Mouse (Mus musculus) ES-Bruce4 (cell line): ENCODE data around the gene Tnf. TPM values are rescaled to one million over a fixed set of nuclear protein-coding genes. Genes with fewer than 3 reads are reported as not detected.
"Not testable (repeated sequence)": the region's sequence is repeated elsewhere in the genome, so short reads cannot be mapped to it uniquely, and the experiment has no call there.

Experiments used
- H3K27ac ChIP-seq: 2 replicates; pipeline ENCODE4 v1.5.1; 2012; ENCODE audit warnings: low read length, inconsistent platforms; ENCODE audit not compliant: insufficient read depth
- H3K27me3 ChIP-seq: 2 replicates; pipeline ENCODE4 v1.6.1; 2012; ENCODE audit warnings: mild to moderate bottlenecking, low read length, inconsistent platforms; ENCODE audit not compliant: control insufficient read depth, poor library complexity, insufficient read depth, severe bottlenecking
- H3K36me3 ChIP-seq: 2 replicates; pipeline ENCODE4 v1.6.1; 2012; ENCODE audit warnings: inconsistent platforms, mild to moderate bottlenecking, low read length, moderate library complexity; ENCODE audit not compliant: control insufficient read depth, poor library complexity, insufficient read depth, severe bottlenecking
- H3K4me1 ChIP-seq: one replicate; pipeline ENCODE4 v1.8.1; 2011; ENCODE audit warnings: low read length; ENCODE audit not compliant: control insufficient read depth, insufficient read depth
- H3K4me3 ChIP-seq: 2 replicates; pipeline ENCODE4 v1.5.1; 2011; ENCODE audit warnings: low read depth, mild to moderate bottlenecking, low read length
- H3K9ac ChIP-seq: 2 replicates; pipeline ENCODE4 v1.6.1; 2012; ENCODE audit warnings: low read depth, mild to moderate bottlenecking, inconsistent platforms; ENCODE audit not compliant: poor library complexity, severe bottlenecking
- H3K9me3 ChIP-seq: replicated peaks from 2 replicates; pipeline ENCODE4 v1.6.1; 2012; ENCODE audit warnings: mild to moderate bottlenecking, low read length, inconsistent platforms; ENCODE audit not compliant: control insufficient read depth, poor library complexity, insufficient read depth, severe bottlenecking
- CTCF ChIP-seq: IDR thresholded peaks from one replicate; pipeline ENCODE4 v1.8.1; 2011; ENCODE audit warnings: low read depth, low read length
- EP300 ChIP-seq: IDR thresholded peaks from 2 replicates; pipeline ENCODE4 v1.6.1; 2011; ENCODE audit warnings: low read depth, low read length; ENCODE audit not compliant: insufficient read depth
- POLR2A ChIP-seq: IDR thresholded peaks from one replicate; pipeline ENCODE4 v1.8.1; 2011; ENCODE audit warnings: low read length; ENCODE audit not compliant: insufficient read depth
- polyA plus RNA-seq: library from polyadenylated mRNA; stranded (reverse); fragments of >200 nt; gene quantifications from 2 replicates; pipeline ENCODE4 v1.2.4, GENCODE M21; 2011; ENCODE audit warnings: low read depth; ENCODE audit not compliant: missing spikeins, insufficient read depth, insufficient read length

Tnf gene
- polyA plus RNA-seq, 1 experiment, result not detected

GRCm38 (mm10) chr17:35235614-35236389 is 34.0 kb upstream of the Tnf start, which contains the start of gene Nfkbil1:
Nfkbil1 (minus strand) TSS chr17:35235792.
- H3K27me3 ChIP-seq, result no peaks in the 10 kb centered on the region
- H3K27ac ChIP-seq, result peak within 1 kb of the TSS; percentile 70
- TF ChIP-seq EP300 (0 out of 2 replicates have a peak, but pooled peaks have one; percentile 53), CTCF (no peak), POLR2A (peak; percentile 54)
- peak within 1 kb of the TSS; percentile 84 for H3K4me3 ChIP-seq
- H3K9ac ChIP-seq, result peak within 1 kb of the TSS; percentile 64
- no peaks in the 10 kb centered on the region for H3K4me1 ChIP-seq
- no peaks in the 10 kb centered on the region for H3K9me3 ChIP-seq
- H3K36me3 ChIP-seq, result 0 out of 2 replicates have a peak, but pooled peaks cover 3% of the 10 kb centered on the region

DNA sequence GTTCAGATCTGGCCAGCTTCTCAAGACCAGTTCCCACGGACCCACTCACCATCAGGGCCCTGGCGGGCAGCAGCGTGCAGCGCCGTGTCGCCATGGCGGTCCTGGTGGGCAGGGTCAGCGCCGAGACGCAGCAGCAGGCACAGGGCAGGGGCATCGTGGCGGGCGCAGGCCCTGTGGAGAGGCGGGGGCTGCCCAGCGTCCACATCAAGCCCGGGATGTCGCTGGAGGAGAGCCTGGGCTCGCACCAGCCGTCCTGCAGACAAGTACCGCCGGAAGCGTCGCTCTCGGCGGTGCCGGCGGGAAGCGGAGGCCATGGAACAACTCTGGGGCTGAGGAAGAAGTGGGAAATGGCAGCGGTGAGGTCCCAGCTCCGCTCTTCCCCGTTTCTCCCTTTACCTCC is 33.1 kb upstream of the Tnf start:
- Histone ChIP-seq H3K4me3 (peak overlapping the region; percentile 84), H3K4me1 (no peaks in the 10 kb centered on the region), H3K27ac (no peak overlapping the region), H3K9ac (peak overlapping the region; percentile 64), H3K9me3 (no peaks in the 10 kb centered on the region), H3K36me3 (peaks cover 5% of the 10 kb centered on the region; the same call in 1 of the 2 replicates), H3K27me3 (no peaks in the 10 kb centered on the region)
- no peak for TF ChIP-seq CTCF
- no peak for TF ChIP-seq EP300
- TF ChIP-seq POLR2A, result no peak

DNA sequence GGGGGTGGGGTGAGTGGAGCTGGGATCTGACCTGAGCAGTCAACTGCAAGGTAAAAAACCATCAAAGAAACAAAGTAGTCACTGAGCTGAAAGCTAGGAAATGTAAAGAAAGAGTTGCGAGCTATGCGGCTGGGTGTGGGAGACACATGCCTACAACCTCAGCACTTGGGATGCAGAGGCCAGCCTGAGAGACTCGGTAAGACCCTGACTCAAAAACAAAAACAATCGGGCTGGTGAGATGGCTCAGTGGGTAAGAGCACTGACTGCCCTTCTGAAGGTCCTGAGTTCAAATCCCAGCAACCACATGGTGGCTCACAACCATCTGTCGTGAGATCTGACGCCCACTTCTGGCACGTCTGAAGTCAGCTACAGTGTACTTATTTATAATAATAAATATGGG is 32.3 kb upstream of the Tnf start:
- H3K27me3 ChIP-seq, H3K9me3 ChIP-seq, H3K4me1 ChIP-seq, H3K4me3 ChIP-seq, H3K27ac ChIP-seq, H3K36me3 ChIP-seq: not testable (repeated sequence)
- H3K9ac ChIP-seq, result peak overlapping the region; percentile 64; the same call in 1 of the 2 replicates

DNA sequence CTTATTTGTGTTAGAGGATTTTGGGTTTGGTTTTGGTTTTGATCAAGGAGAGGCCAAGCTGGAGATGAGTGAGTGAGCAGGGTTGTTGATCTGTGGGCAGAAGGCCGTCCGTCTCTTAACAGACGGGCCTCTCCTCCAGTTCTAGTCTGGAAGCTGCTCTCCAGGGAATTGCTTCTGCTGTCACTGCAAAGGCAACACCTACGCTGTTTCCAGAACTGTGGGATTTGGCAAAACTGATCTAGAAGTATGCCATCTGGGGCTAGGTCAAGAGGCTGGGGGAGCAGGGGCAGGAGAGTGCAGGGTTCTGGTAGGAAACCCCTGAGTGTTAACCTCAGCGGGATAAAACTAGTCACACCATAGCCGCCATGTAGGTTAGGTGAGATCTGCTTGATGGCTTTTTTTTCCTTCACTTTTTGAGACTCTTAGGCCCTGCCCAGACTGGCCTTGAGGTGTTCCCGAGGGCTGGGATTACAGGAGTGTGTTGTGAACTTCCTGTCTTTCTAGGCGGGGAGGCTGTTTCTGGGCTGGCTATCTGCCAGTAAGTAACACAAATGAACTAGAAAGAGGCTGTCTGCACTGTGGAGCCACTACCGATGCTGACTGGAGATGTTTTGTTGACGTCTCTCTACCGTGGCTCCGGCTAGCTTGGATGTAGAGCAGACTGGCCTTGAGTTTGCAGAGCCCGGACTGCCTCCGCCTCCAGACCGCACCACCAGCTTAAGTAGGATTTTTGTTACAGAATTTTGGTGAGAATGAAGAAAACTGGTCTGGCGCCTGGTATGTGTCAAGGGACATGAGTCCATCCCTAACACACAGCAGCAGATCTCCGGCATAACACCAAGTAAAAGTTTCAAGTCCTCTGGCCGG is 31.5 kb upstream of the Tnf start, which contains the start of gene Atp6v1g2:
Gene Atp6v1g2, plus strand, starts transcription at position 547 of the 867 bp plus-strand sequence.
- TF ChIP-seq EP300, result no peak
- TF ChIP-seq CTCF, result no peak
- no peak for TF ChIP-seq POLR2A
- Histone ChIP-seq H3K9me3 (no peaks in the 10 kb centered on the region), H3K27me3 (no peaks in the 10 kb centered on the region), H3K4me3 (no peak within 1 kb of the TSS), H3K4me1 (no peaks in the 10 kb centered on the region), H3K36me3 (peaks cover 9% of the 10 kb centered on the region; the same call in 1 of the 2 replicates), H3K27ac (no peak within 1 kb of the TSS), H3K9ac (peak within 1 kb of the TSS; percentile 64)

DNA sequence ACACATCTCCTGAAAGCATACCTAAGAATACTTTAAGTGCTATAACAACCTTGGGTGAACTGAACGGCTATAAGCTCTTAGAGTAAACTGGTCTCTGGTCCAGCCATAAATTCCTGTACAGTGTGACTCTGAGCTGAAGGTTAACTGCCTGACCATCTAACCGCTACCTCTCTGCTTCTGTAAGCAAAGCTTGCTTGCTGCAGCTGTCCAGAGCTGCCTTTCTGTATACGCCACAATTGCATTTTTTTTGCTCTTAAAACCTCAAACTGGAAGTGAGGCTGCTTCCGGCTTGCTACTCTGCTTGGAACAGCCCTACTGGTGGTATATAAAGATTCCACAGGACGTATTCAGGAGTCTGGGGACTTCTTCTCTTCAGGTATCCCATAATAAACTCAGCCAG is 30.9 kb upstream of the Tnf start:
- Histone ChIP-seq H3K9me3 (no peaks in the 10 kb centered on the region), H3K27ac (no peak overlapping the region), H3K4me1 (no peaks in the 10 kb centered on the region), H3K27me3 (no peaks in the 10 kb centered on the region), H3K9ac (no peak overlapping the region), H3K4me3 (no peak overlapping the region), H3K36me3 (peaks cover 9% of the 10 kb centered on the region; the same call in 1 of the 2 replicates)
- no peak for TF ChIP-seq EP300

- H3K27ac ChIP-seq, result no peak overlapping the region
- H3K9ac ChIP-seq, result no peak overlapping the region
- H3K4me1 ChIP-seq, result no peaks in the 10 kb centered on the region
- H3K27me3 ChIP-seq, result no peaks in the 10 kb centered on the region
- TF ChIP-seq EP300 (no peak), POLR2A (no peak), CTCF (peak; percentile 97)
- H3K4me3 ChIP-seq, result no peak overlapping the region
- no peaks in the 10 kb centered on the region for H3K9me3 ChIP-seq
- peaks cover 9% of the 10 kb centered on the region; the same call in 1 of the 2 replicates for H3K36me3 ChIP-seq
Measured at GRCm38 (mm10) chr17:35232043-35232442, 30.2 kb upstream of the Tnf start.
